Mouse (Mus musculus) cerebellum, adult 2 months (tissue): ENCODE data around the gene Rhox4f.
"Not testable (repeated sequence)": the region's sequence is repeated elsewhere in the genome, so short reads cannot be mapped to it uniquely, and the experiment has no call there.

ENCODE experiments used
- CTCF ChIP-seq: fragments of 200-500 bp; IDR thresholded peaks from 2 replicates; pipeline ENCODE4 v1.5.1; 2011; ENCODE audit warnings: low read depth, mild to moderate bottlenecking, control low read depth, low read length, moderate library complexity, borderline replicate concordance; ENCODE audit not compliant: insufficient read depth
- POLR2A ChIP-seq: fragments of 200-500 bp; IDR thresholded peaks from 2 replicates; pipeline ENCODE4 v1.6.1; 2011; ENCODE audit warnings: low read length, control low read depth, borderline replicate concordance; ENCODE audit not compliant: insufficient read depth

DNA sequence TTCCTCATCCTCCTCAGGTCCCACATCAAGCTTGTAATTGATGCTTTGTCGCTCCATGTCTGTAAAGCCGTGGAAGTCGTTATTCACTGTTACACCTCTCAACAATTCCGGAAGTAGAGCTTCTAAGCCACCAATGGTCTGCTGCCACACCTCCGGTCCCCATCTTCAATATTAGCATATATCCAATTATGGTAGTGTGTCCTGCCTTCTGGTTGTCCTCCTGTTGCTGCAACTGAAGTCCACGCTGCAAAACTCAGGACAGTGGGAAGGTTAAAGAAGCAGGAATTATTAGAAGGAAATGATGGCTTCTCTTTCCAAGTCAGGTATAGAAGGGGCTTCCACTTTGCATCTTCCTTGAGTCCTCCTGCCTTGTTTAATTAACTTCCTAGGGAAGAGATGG lies 35.9 kb upstream of the Rhox4f start, which contains the start of gene Rhox2g:
- TF ChIP-seq POLR2A, CTCF: not testable (repeated sequence)
